Mouse (Mus musculus): ENCODE measurements around the gene Apc2. TPM values are rescaled to one million over a fixed set of nuclear protein-coding genes. Genes with fewer than 3 reads are reported as not detected.

Apc2 gene
- total and polyA plus RNA-seq, 3 experiments: 0.07 to 0.13 TPM; not detected in 1

DNA sequence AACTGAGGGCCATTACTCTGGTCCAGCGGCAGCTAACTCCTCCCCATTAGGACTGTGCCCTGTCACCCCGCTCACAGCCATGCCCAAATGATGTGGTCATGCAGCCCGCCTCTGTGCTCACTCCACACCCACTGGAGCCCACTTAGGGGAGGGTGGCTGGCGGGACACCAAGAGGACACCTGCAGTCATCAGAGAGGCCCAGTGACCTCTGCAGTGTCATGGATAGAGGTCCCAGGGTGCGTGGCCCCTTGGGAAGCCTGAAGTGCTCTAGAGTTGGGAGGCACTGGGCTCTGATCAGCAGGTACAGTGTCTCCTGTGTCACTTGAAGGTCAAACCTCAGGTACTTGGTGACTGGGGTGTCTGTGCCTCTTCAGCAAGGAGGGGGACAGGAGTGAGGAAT is 1.0 kb downstream of the Apc2 start:
- Histone ChIP-seq H3K9ac (ENCODE audit: insufficient read depth, low read depth) (no peak overlapping the region), H3K9me3 (replicated peaks; ENCODE audit: low read length) (no peaks in the 10 kb centered on the region), H3K4me1 (ENCODE audit: control insufficient read depth in 1 of 2, insufficient read depth in 2 of 2) (peaks cover 8 to 30% of the 10 kb centered on the region in 2 experiments; a peak in 3 of 4 replicates), H3K27me3 (replicated peaks) (peaks cover 31% of the 10 kb centered on the region), H3K4me2 (ENCODE audit: insufficient read depth, low read depth, poor library complexity, severe bottlenecking) (no peak overlapping the region), H3K4me3 (replicated peaks in 1 of 3; ENCODE audit: low read depth in 2 of 3, low read length in 2 of 3, poor library complexity in 1 of 3) (no peak overlapping the region), H3K79me2 (replicated peaks; ENCODE audit: control insufficient read depth, extremely low read depth, insufficient read depth, poor library complexity, severe bottlenecking) (peaks cover 17% of the 10 kb centered on the region), H3K27ac (ENCODE audit: insufficient read depth, low read depth) (no peak overlapping the region), H3K36me3 (replicated peaks in 1 of 2; ENCODE audit: control insufficient read depth in 1 of 2, insufficient read depth in 1 of 2, low read length in 1 of 2) (peaks cover 18 to 29% of the 10 kb centered on the region in 2 experiments)
- in situ Hi-C loops (cut with MboI; ENCODE audit: low pct_ligation_motif_present, low pct_unique_long_range_greater_than_20kb, low sequenced_read_pairs) (no loop called here), dilution Hi-C loops (cut with MboI; ENCODE audit: extremely low pct_ligation_motif_present, extremely low pct_unique_long_range_greater_than_20kb, low sequenced_read_pairs) (no loop called here)
- TF ChIP-seq CHD1 (IDR thresholded peaks at IDR 0.05; ENCODE audit: low read depth, low read length) (no peak), KAT2A (IDR thresholded peaks at IDR 0.05; ENCODE audit: insufficient replicate concordance, low read length) (no peak), MYC (IDR thresholded peaks at IDR 0.05; ENCODE audit: low read depth, low read length) (no peak), USF2 (conservative IDR thresholded peaks at IDR 0.05; ENCODE audit: low read depth, low read length) (no peak), USF1 (IDR thresholded peaks at IDR 0.05; ENCODE audit: low read depth, low read length) (no peak), CHD2 (IDR thresholded peaks at IDR 0.05; ENCODE audit: low read length) (no peak), BHLHE40 (IDR thresholded peaks at IDR 0.05; ENCODE audit: low read depth, low read length) (no peak), JUND (conservative IDR thresholded peaks at IDR 0.05; ENCODE audit: low read depth, low read length) (no peak), SIN3A (IDR thresholded peaks at IDR 0.05; ENCODE audit: low read length) (no peak), ZMIZ1 (IDR thresholded peaks at IDR 0.05; ENCODE audit: low read depth, low read length) (no peak), TCF12 (IDR thresholded peaks at IDR 0.05; ENCODE audit: low read depth, low read length) (no peak), POLR2AphosphoS2 (IDR thresholded peaks at IDR 0.05; ENCODE audit: low read depth, low read length) (no peak), CTCF (conservative IDR thresholded peaks at IDR 0.05 in 1 of 2, IDR thresholded peaks at IDR 0.05 in 1 of 2; ENCODE audit: low read depth in 2 of 2, low read length in 2 of 2) (no peak), NRF1 (IDR thresholded peaks at IDR 0.05; ENCODE audit: low read depth, low read length) (no peak), ZC3H11A (IDR thresholded peaks at IDR 0.05; ENCODE audit: low read depth, low read length) (no peak), ELF1 (IDR thresholded peaks at IDR 0.05; ENCODE audit: low read depth, low read length) (no peak), ETS1 (conservative IDR thresholded peaks at IDR 0.05; ENCODE audit: low read depth, low read length) (no peak), IRF4 (IDR thresholded peaks at IDR 0.05; ENCODE audit: low read depth, low read length) (no peak), E2F4 (IDR thresholded peaks at IDR 0.05; ENCODE audit: insufficient replicate concordance, low read depth, low read length) (no peak)
- no peak for DNase-seq (ENCODE audit: extremely low read depth)

GRCm38 (mm10) chr10:80297526-80298133 is 1.9 kb downstream of the Apc2 start:
- Histone ChIP-seq H3K4me3 (replicated peaks in 1 of 3; ENCODE audit: low read depth in 2 of 3, low read length in 2 of 3, poor library complexity in 1 of 3) (no peak overlapping the region), H3K27ac (ENCODE audit: insufficient read depth, low read depth) (no peak overlapping the region), H3K4me1 (ENCODE audit: control insufficient read depth in 1 of 2, insufficient read depth in 2 of 2) (peaks cover 8 to 30% of the 10 kb centered on the region in 2 experiments; a peak in 3 of 4 replicates), H3K36me3 (replicated peaks in 1 of 2; ENCODE audit: control insufficient read depth in 1 of 2, insufficient read depth in 1 of 2, low read length in 1 of 2) (peaks cover 18 to 29% of the 10 kb centered on the region in 2 experiments), H3K9me3 (replicated peaks; ENCODE audit: low read length) (no peaks in the 10 kb centered on the region), H3K79me2 (replicated peaks; ENCODE audit: control insufficient read depth, extremely low read depth, insufficient read depth, poor library complexity, severe bottlenecking) (peaks cover 14% of the 10 kb centered on the region), H3K4me2 (ENCODE audit: insufficient read depth, low read depth, poor library complexity, severe bottlenecking) (no peak overlapping the region), H3K9ac (ENCODE audit: insufficient read depth, low read depth) (no peak overlapping the region), H3K27me3 (replicated peaks) (peaks cover 39% of the 10 kb centered on the region)
- dilution Hi-C loops (cut with MboI; ENCODE audit: extremely low pct_ligation_motif_present, extremely low pct_unique_long_range_greater_than_20kb, low sequenced_read_pairs): no loop called here
- TF ChIP-seq POLR2AphosphoS2 (IDR thresholded peaks at IDR 0.05; ENCODE audit: low read depth, low read length) (no peak), UBTF (IDR thresholded peaks at IDR 0.05; ENCODE audit: low read depth, low read length) (no peak), GABPA (IDR thresholded peaks at IDR 0.05; ENCODE audit: insufficient replicate concordance, low read depth, low read length) (no peak), CHD1 (IDR thresholded peaks at IDR 0.05; ENCODE audit: low read depth, low read length) (no peak), MAZ (IDR thresholded peaks at IDR 0.05; ENCODE audit: low read depth, low read length) (no peak), HCFC1 (IDR thresholded peaks at IDR 0.05; ENCODE audit: low read depth, low read length) (no peak), CTCF (conservative IDR thresholded peaks at IDR 0.05 in 1 of 2, IDR thresholded peaks at IDR 0.05 in 1 of 2; ENCODE audit: low read depth in 2 of 2, low read length in 2 of 2) (no peak), KAT2A (IDR thresholded peaks at IDR 0.05; ENCODE audit: insufficient replicate concordance, low read length) (no peak), JUN (IDR thresholded peaks at IDR 0.05; ENCODE audit: insufficient read depth, low read depth, low read length) (no peak), USF2 (conservative IDR thresholded peaks at IDR 0.05; ENCODE audit: low read depth, low read length) (no peak), MEF2A (IDR thresholded peaks at IDR 0.05; ENCODE audit: borderline replicate concordance, low read depth, low read length) (no peak), SMC3 (IDR thresholded peaks at IDR 0.05; ENCODE audit: low read depth, low read length) (no peak), RAD21 (IDR thresholded peaks at IDR 0.05; ENCODE audit: low read depth, low read length) (no peak), RCOR1 (conservative IDR thresholded peaks at IDR 0.05; ENCODE audit: low read depth, low read length) (no peak), POLR2A (IDR thresholded peaks at IDR 0.05; ENCODE audit: low read depth, low read length) (no peak), ETS1 (conservative IDR thresholded peaks at IDR 0.05; ENCODE audit: low read depth, low read length) (no peak), MYC (IDR thresholded peaks at IDR 0.05; ENCODE audit: low read depth, low read length) (no peak), CHD2 (IDR thresholded peaks at IDR 0.05; ENCODE audit: low read length) (no peak), E2F4 (IDR thresholded peaks at IDR 0.05; ENCODE audit: insufficient replicate concordance, low read depth, low read length) (no peak), PAX5 (IDR thresholded peaks at IDR 0.05; ENCODE audit: low read length) (no peak)
- in situ Hi-C loops (cut with MboI; ENCODE audit: low pct_ligation_motif_present, low pct_unique_long_range_greater_than_20kb, low sequenced_read_pairs): no loop called here
- no peak for DNase-seq (ENCODE audit: extremely low read depth)
